Mouse (Mus musculus) stomach, postnatal 0 days (tissue): ENCODE results near the gene Herc1.

Source experiments
- CTCF ChIP-seq: IDR thresholded peaks from 2 replicates; pipeline ENCODE4 v1.5.1; 2016; ENCODE audit warnings: antibody characterized with exemption, low read depth, mild to moderate bottlenecking, moderate library complexity
- EP300 ChIP-seq: optimal IDR thresholded peaks from 2 replicates; pipeline ENCODE3; 2016; ENCODE audit warnings: antibody characterized with exemption

- no peak for TF ChIP-seq CTCF
- TF ChIP-seq EP300, result no peak
Measured at GRCm38 (mm10) chr9:66521595-66521994, 171.3 kb downstream of the Herc1 start.
